In the genomic region with DNA sequence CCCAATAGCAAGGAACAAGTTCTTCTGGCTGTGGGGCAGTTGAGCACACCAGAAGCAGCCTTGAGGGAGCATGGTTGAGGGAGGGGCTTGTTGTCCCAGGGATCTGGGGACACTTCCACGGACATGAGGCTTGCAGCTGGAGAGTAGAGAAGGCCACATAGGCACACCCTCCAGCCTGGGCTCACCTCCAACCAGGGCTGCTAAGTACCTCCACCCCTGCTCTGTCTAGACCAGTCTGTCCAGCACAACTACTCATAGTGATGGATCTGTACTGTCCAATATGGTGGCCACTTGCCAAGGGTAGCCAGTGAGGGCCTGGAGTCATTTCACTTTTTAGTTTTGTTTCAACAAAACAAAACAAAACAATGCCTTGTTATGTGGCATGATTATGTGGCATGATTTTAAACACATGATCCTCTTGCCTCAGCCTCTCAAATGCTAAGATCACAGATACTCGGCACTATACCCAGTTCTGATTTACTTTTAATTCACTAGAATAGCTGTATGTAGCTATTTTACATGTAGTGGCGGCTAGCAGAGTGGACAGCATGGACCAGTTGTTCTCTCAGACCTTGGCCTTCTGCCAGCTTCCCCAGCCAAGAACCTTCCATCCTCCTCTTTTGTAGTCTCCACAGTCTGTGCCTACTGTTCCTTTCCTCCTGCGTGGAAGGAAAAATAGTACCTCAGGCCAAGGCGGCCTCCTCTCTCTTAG, we compare ENCODE assay signal across 9 mouse cellular contexts. TPM values are rescaled to one million over a fixed set of nuclear protein-coding genes. Genes with fewer than 3 reads are reported as not detected.
DNase-seq lines count a peak whose midpoint lies in the region; ATAC-seq and TF ChIP-seq lines count a peak whose summit lies in the region.
"Had no signal": no experiment of that assay in that cellular context is flagged by ENCODE, and none has a peak within 500 bp of the region (broad histone marks: within the 10 kb centered on the region; RNA-seq: fewer than 3 reads in every experiment).

No protein-coding gene starts in this region.

- 47% methylated on average over 5 of the region's 5 CpGs for WGBS in kidney, adult 2 months
- 71% methylated on average over 5 of the region's 5 CpGs for WGBS in kidney, embryonic 14.5 days

- TF ChIP-seq CTCF in kidney, adult 2 months (conservative IDR thresholded peaks at IDR 0.05; ENCODE audit: insufficient read depth, insufficient read length, low read depth, low read length): no peak

- H3K36me3 ChIP-seq in kidney, adult 2 months (ENCODE audit: control insufficient read depth, insufficient read depth, low read length): no peaks in the 10 kb centered on the region
- no peaks in the 10 kb centered on the region for H3K36me3 ChIP-seq in kidney, embryonic 14.5 days (ENCODE audit: control insufficient read depth, insufficient read depth, low read length)
- H3K36me3 ChIP-seq: neural tube, embryonic 13.5 days had no signal

- H3K4me1 ChIP-seq in kidney, adult 2 months (ENCODE audit: control insufficient read depth, insufficient read depth, low read length): peaks cover 7% of the 10 kb centered on the region
- H3K4me1 ChIP-seq in kidney, embryonic 14.5 days (ENCODE audit: control insufficient read depth, insufficient read depth, low read length): 0 out of 2 replicates have a peak, but pooled peaks cover 5% of the 10 kb centered on the region

- H3K9ac ChIP-seq in kidney, embryonic 14.5 days (ENCODE audit: low read depth, low read length): no peak overlapping the region
- H3K9ac ChIP-seq: neural tube, embryonic 13.5 days had no signal

- intact Hi-C loops in heart, postnatal 36 days (cut with DNase I): no loop called here

- H3K27ac ChIP-seq in kidney, adult 2 months (ENCODE audit: insufficient read depth, low read depth, low read length): no peak overlapping the region
- no peak overlapping the region for H3K27ac ChIP-seq in kidney, embryonic 14.5 days (ENCODE audit: low read depth, low read length)
- H3K27ac ChIP-seq: neural tube, embryonic 13.5 days had no signal

- no peaks in the 10 kb centered on the region for H3K27me3 ChIP-seq in kidney, adult 2 months (replicated peaks; ENCODE audit: control insufficient read depth, insufficient read depth, low read length)
- H3K27me3 ChIP-seq in kidney, embryonic 14.5 days (ENCODE audit: control insufficient read depth, insufficient read depth, low read length): peaks cover 18% of the 10 kb centered on the region

- H3K4me2 ChIP-seq in kidney, embryonic 14.5 days (replicated peaks; ENCODE audit: low read depth, low read length): no peak overlapping the region
- H3K4me2 ChIP-seq: neural tube, embryonic 13.5 days had no signal

- H3K9me3 ChIP-seq in kidney, embryonic 14.5 days (ENCODE audit: control insufficient read depth, low read length): no peaks in the 10 kb centered on the region
- H3K9me3 ChIP-seq: neural tube, embryonic 13.5 days had no signal

- H3K4me3 ChIP-seq in kidney, adult 2 months (ENCODE audit: insufficient read depth, low read depth, low read length): no peak overlapping the region
- H3K4me3 ChIP-seq in kidney, embryonic 14.5 days (ENCODE audit: low read length): no peak overlapping the region
- H3K4me3 ChIP-seq: neural tube, embryonic 13.5 days had no signal

- no peak for TF ChIP-seq POLR2A in kidney, adult 2 months (IDR thresholded peaks at IDR 0.05; ENCODE audit: low read depth, low read length)

- peak; percentile 46 for DNase-seq in kidney, adult 2 months
- DNase-seq in 3T3-L1 (ENCODE audit: low read depth, low spot score) (peak; percentile 66), liver (no peak)
- DNase-seq in cerebellum, adult 18-20 months: peak; percentile 79 to 82
- DNase-seq in heart, postnatal 36 days: peak; percentile 58
- no peak for DNase-seq in retina, embryonic 14.5 days (ENCODE audit: low spot score)

- no peak for ATAC-seq in kidney, embryonic 14.5 days (ENCODE audit: low FRiP score, low TSS enrichment)
- no peak for ATAC-seq in granulocyte monocyte progenitor cell, adult 5-6 weeks (replicated peaks; ENCODE audit: poor library complexity, severe bottlenecking)

RNA-seq across cellular contexts. Expression of gene Camkk1, which starts 3.3 kb away (rescaled TPM):
- polyA plus RNA-seq in kidney, adult 2 months (2012; rRNA removed): 1.0 and 1.1 TPM in 2 replicates
- 2.2 and 2.8 TPM in 2 replicates for polyA plus RNA-seq in kidney, embryonic 14.5 days (2014; fragmentation: Nextera tagmentation; extraction: Ambion mirVana)
- under 1 TPM; 0.84 to 1.00 TPM for total RNA-seq in heart, postnatal 36 days (2021)
- 0.49 and 0.86 TPM in 2 replicates for total RNA-seq in granulocyte monocyte progenitor cell, adult 5-6 weeks (2014; fragmentation: Nextera tagmentation)
- total RNA-seq in granulocyte monocyte progenitor cell, adult 5-6 weeks (2017): 1.5 and 3.1 TPM in 2 replicates

RNA-seq across cellular contexts. Expression of gene P2rx1, which starts 16.6 kb away (rescaled TPM):
- polyA plus RNA-seq in kidney, adult 2 months (2012; rRNA removed): 4.8 and 6.3 TPM in 2 replicates
- 0.61 and 0.76 TPM in 2 replicates for polyA plus RNA-seq in kidney, embryonic 14.5 days (2014; fragmentation: Nextera tagmentation; extraction: Ambion mirVana)
- total RNA-seq in heart, postnatal 36 days (2021): under 1 TPM; 0.33 to 0.38 TPM
- total RNA-seq in granulocyte monocyte progenitor cell, adult 5-6 weeks (2014; fragmentation: Nextera tagmentation): 10.4 and 13.3 TPM in 2 replicates
- total RNA-seq in granulocyte monocyte progenitor cell, adult 5-6 weeks (2017): 3.3 and 4.2 TPM in 2 replicates

RNA-seq across cellular contexts. Expression of gene Ncbp3, which starts 32.0 kb away (rescaled TPM):
- polyA plus RNA-seq in kidney, adult 2 months (2012; rRNA removed): 2.2 and 2.9 TPM in 2 replicates
- polyA plus RNA-seq in kidney, embryonic 14.5 days (2014; fragmentation: Nextera tagmentation; extraction: Ambion mirVana): 8.7 and 12.9 TPM in 2 replicates
- total RNA-seq in heart, postnatal 36 days (2021): 1 to 10 TPM; 5.8 to 6.3 TPM
- 10.1 and 13.2 TPM in 2 replicates for total RNA-seq in granulocyte monocyte progenitor cell, adult 5-6 weeks (2014; fragmentation: Nextera tagmentation)
- 12.6 and 15.6 TPM in 2 replicates for total RNA-seq in granulocyte monocyte progenitor cell, adult 5-6 weeks (2017)

RNA-seq across cellular contexts. Expression of gene Atp2a3, which starts 54.6 kb away (rescaled TPM):
- polyA plus RNA-seq in kidney, adult 2 months (2012; rRNA removed): 24.3 and 28.7 TPM in 2 replicates
- polyA plus RNA-seq in kidney, embryonic 14.5 days (2014; fragmentation: Nextera tagmentation; extraction: Ambion mirVana): 1.3 and 2.2 TPM in 2 replicates
- 10 to 100 TPM; 11.1 to 11.9 TPM for total RNA-seq in heart, postnatal 36 days (2021)
- total RNA-seq in granulocyte monocyte progenitor cell, adult 5-6 weeks (2014; fragmentation: Nextera tagmentation): 78.9 and 88.4 TPM in 2 replicates
- total RNA-seq in granulocyte monocyte progenitor cell, adult 5-6 weeks (2017): 65.9 and 73.9 TPM in 2 replicates

Comparison
In these comparisons a context has a peak if more than half of its experiments do, and no peak if none do; other contexts are left out.
1. DNase-seq: peak in kidney, adult 2 months (single experiment), 3T3-L1 (single experiment), cerebellum, adult 18-20 months (2 of 2) and heart, postnatal 36 days (2 of 2); none in retina, embryonic 14.5 days (single experiment) and liver (single experiment).